ENCODE assay signal across 15 mouse cellular contexts in genomic region chr8:122264243-122264642, GRCm38 (mm10). TPM values are rescaled to one million over a fixed set of nuclear protein-coding genes. Genes with fewer than 3 reads are reported as not detected.
A peak's percentile ranks its signal among the peaks of the same experiment; 100 is the strongest.
DNase-seq lines count a peak whose midpoint lies in the region; ATAC-seq and TF ChIP-seq lines count a peak whose summit lies in the region.
"Had no signal": no experiment of that assay in that cellular context is flagged by ENCODE, and none has a peak within 500 bp of the region (broad histone marks: within the 10 kb centered on the region; RNA-seq: fewer than 3 reads in every experiment).

No protein-coding gene starts in this region.

- peak overlapping the region; percentile 68 for H3K27ac ChIP-seq in bone marrow macrophage, adult 2 months (ENCODE audit: insufficient read depth, low read depth, low read length)
- H3K27ac ChIP-seq: embryonic facial prominence, embryonic 10.5 days; hindbrain, embryonic 13.5 days; limb, embryonic 12.5 days; lung, embryonic 15.5 days had no signal

- no peak for TF ChIP-seq POLR2A in bone marrow macrophage, adult 2 months (IDR thresholded peaks at IDR 0.05; ENCODE audit: borderline replicate concordance, low read depth, low read length)

- peaks cover 20% of the 10 kb centered on the region for H3K4me1 ChIP-seq in bone marrow macrophage, adult 2 months (ENCODE audit: control insufficient read depth, insufficient read depth, low read length)

- H3K4me3 ChIP-seq in bone marrow macrophage, adult 2 months (ENCODE audit: insufficient read depth, low read length), result peak overlapping the region; percentile 15
- H3K4me3 ChIP-seq: embryonic facial prominence, embryonic 10.5 days; hindbrain, embryonic 13.5 days; limb, embryonic 12.5 days; lung, embryonic 15.5 days had no signal

- no peak for TF ChIP-seq CTCF in bone marrow macrophage, adult 2 months (IDR thresholded peaks at IDR 0.05; ENCODE audit: low read depth, low read length)

- ATAC-seq in megakaryocyte, adult 5-6 weeks (ENCODE audit: poor library complexity, severe bottlenecking), result peak; percentile 72

- peak; percentile 32 to 54 for DNase-seq in left cerebral cortex, adult 18-20 months (ENCODE audit: low spot score in 2 of 2)
- DNase-seq in left cerebral cortex, adult 11 months (ENCODE audit: low spot score), result no peak
- peak; percentile 82 to 85 for DNase-seq in cerebellum, postnatal 14 days
- DNase-seq in urinary bladder, postnatal 14 days (ENCODE audit: low spot score), result no peak
- DNase-seq in embryo, embryonic 10 days (ENCODE audit: low spot score), result no peak
- no peak for DNase-seq in adrenal gland, postnatal 4 days (ENCODE audit: low spot score in 2 of 2)
- DNase-seq: adrenal gland, adult 8-10 months; kidney, postnatal 25 days; thymus, adult 18-20 months had no signal

RNA-seq across cellular contexts. Expression of gene Zfpm1, which starts 17.7 kb away (rescaled TPM):
- 10 to 100 TPM; 35.6 to 37.5 TPM for total RNA-seq in left cerebral cortex, adult 18-20 months (2021)
- 5.8 and 7.3 TPM in 2 replicates for polyA plus RNA-seq in bone marrow macrophage, adult 2 months (2012; ENCODE audit: insufficient read depth, insufficient read length, missing spikeins)
- total RNA-seq in megakaryocyte, adult 5-6 weeks (2015), result 4.3 and 4.5 TPM in 2 replicates
- total RNA-seq in megakaryocyte, adult 5-6 weeks (2017), result 4.8 and 5.6 TPM in 2 replicates
- 10 to 100 TPM; 32.9 to 42.5 TPM for total RNA-seq in adrenal gland, postnatal 4 days (2021)

Comparison
In these comparisons a context has a peak if more than half of its experiments do, and no peak if none do; other contexts are left out.
1. DNase-seq: peak in left cerebral cortex, adult 18-20 months (2 of 2) and cerebellum, postnatal 14 days (2 of 2); none in left cerebral cortex, adult 11 months (single experiment), urinary bladder, postnatal 14 days (single experiment), embryo, embryonic 10 days (single experiment) and adrenal gland, postnatal 4 days (0 of 2).
2. RNA of gene Zfpm1, which starts 17.7 kb away (total RNA-seq): 32.9 to 42.5 TPM in adrenal gland, postnatal 4 days and 35.6 to 37.5 TPM in left cerebral cortex, adult 18-20 months; 4.3 to 5.6 TPM in megakaryocyte, adult 5-6 weeks; every median in the first group is over 4 times any median in the second.